Mouse (Mus musculus): Measurements from ENCODE around the gene Gm28374. TPM values are rescaled to one million over a fixed set of nuclear protein-coding genes. Genes with fewer than 3 reads are reported as not detected.

Gene Gm28374
- total and polyA plus RNA-seq, 2 experiments from 2014 or later: 1.1 TPM; not detected in 1

DNA sequence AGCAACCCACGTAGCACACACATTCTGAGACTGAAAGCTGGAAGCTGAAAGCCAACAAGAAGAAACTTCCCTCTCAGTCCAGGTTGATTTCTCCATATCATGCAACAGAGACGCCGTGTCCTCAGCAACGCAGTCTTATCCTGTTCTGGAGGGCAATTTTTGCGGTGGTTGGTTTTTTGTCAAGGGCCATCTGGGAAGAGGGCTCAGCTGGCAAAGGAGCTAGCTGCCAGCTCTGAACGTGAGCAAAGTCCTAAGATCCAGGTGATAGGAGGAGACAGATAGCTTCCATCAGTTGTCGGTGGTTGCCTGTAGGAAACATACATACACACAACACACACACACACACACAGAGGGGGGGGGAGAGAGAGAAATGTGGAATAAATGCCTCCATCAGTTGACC, 43.7 kb downstream of the Gm28374 start:
- no peaks in the 10 kb centered on the region for H3K9me3 ChIP-seq (ENCODE audit: low read length)
- H3K27ac ChIP-seq (ENCODE audit: low read depth, low read length): no peak overlapping the region
- ATAC-seq (ENCODE audit: low FRiP score) (no peak), DNase-seq (ENCODE audit: low spot score) (no peak)
- H3K4me3 ChIP-seq (ENCODE audit: low read depth, low read length): no peak overlapping the region
- no peak overlapping the region for H3K4me2 ChIP-seq (ENCODE audit: low read depth, low read length, poor library complexity, severe bottlenecking)
- no peak for TF ChIP-seq CTCF (IDR thresholded peaks at IDR 0.05)
- no peaks in the 10 kb centered on the region for H3K4me1 ChIP-seq (ENCODE audit: insufficient read depth, low read length)
- WGBS: 85% methylated on average over 7 of the region's 7 CpGs
- no peak overlapping the region for H3K9ac ChIP-seq (replicated peaks; ENCODE audit: low read length, poor library complexity, severe bottlenecking)
- H3K27me3 ChIP-seq (ENCODE audit: insufficient read depth, low read length): no peaks in the 10 kb centered on the region
- no peaks in the 10 kb centered on the region for H3K36me3 ChIP-seq (ENCODE audit: insufficient read depth, low read length)

DNA sequence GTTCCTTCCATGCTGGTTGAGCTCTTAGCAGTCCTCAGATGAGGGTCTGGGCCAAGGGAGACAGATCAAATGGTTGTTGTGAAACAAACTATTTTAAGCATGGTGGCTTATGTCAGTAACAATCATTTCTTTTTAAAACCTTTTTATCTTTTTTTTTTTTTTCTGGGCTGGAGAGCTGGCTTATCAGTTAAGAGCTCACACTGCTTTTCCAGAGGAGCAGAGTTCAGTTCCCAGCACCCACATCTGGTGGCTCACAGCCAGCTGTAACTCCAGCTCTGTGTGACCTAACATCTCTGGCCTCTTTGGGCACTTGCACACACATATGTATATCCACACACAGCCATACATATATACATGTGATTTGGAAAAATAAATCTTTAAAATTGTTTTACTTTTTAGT, 44.4 kb downstream of the Gm28374 start:
- Histone ChIP-seq H3K36me3 (ENCODE audit: insufficient read depth, low read length) (no peaks in the 10 kb centered on the region), H3K4me2 (ENCODE audit: low read depth, low read length, poor library complexity, severe bottlenecking) (no peak overlapping the region), H3K27me3 (ENCODE audit: insufficient read depth, low read length) (no peaks in the 10 kb centered on the region), H3K9ac (replicated peaks; ENCODE audit: low read length, poor library complexity, severe bottlenecking) (no peak overlapping the region), H3K4me1 (ENCODE audit: insufficient read depth, low read length) (no peaks in the 10 kb centered on the region), H3K4me3 (ENCODE audit: low read depth, low read length) (no peak overlapping the region), H3K27ac (ENCODE audit: low read depth, low read length) (no peak overlapping the region), H3K9me3 (ENCODE audit: low read length) (no peaks in the 10 kb centered on the region)
- ATAC-seq (ENCODE audit: low FRiP score) (no peak), DNase-seq (ENCODE audit: low spot score) (no peak)
- TF ChIP-seq CTCF (IDR thresholded peaks at IDR 0.05): no peak

DNA sequence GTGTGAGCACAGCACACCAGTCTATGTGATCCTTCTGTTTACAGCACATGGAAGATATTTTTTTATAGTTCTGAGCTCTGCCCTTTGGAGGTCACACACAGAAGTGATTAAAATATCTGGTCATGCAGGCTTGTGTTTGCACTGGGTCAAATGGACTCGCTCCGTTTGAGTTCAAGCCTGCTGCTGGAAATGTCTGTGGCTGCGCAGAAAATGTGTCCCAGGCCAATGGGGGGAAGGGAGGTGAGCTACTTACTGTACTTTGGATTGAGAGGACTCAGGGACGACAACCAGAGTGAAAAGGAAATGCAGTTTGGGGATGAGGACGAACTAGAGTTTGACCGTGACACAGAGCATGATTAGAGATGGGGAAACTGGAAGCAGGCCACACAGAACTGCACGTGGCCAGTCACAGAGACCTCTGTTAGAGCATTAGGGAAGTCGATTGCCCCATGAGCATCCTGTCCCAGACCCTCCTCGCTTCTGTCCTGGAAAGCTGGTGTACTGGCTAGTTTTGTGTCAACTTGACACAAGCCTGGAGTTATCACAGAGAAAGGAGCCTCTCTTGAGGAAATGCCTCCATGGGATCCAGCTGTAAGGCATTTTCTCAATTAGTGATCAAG, 46.0 kb downstream of the Gm28374 start:
- Histone ChIP-seq H3K27me3 (ENCODE audit: insufficient read depth, low read length) (no peaks in the 10 kb centered on the region), H3K4me2 (ENCODE audit: low read depth, low read length, poor library complexity, severe bottlenecking) (no peak overlapping the region), H3K36me3 (ENCODE audit: insufficient read depth, low read length) (no peaks in the 10 kb centered on the region), H3K4me3 (ENCODE audit: low read depth, low read length) (no peak overlapping the region), H3K27ac (ENCODE audit: low read depth, low read length) (no peak overlapping the region), H3K4me1 (ENCODE audit: insufficient read depth, low read length) (no peaks in the 10 kb centered on the region), H3K9me3 (ENCODE audit: low read length) (no peaks in the 10 kb centered on the region), H3K9ac (replicated peaks; ENCODE audit: low read length, poor library complexity, severe bottlenecking) (no peak overlapping the region)
- 82% methylated on average over 9 of the region's 9 CpGs for WGBS
- ATAC-seq (ENCODE audit: low FRiP score) (no peak), DNase-seq (ENCODE audit: low spot score) (no peak)
- TF ChIP-seq CTCF (IDR thresholded peaks at IDR 0.05): no peak

DNA sequence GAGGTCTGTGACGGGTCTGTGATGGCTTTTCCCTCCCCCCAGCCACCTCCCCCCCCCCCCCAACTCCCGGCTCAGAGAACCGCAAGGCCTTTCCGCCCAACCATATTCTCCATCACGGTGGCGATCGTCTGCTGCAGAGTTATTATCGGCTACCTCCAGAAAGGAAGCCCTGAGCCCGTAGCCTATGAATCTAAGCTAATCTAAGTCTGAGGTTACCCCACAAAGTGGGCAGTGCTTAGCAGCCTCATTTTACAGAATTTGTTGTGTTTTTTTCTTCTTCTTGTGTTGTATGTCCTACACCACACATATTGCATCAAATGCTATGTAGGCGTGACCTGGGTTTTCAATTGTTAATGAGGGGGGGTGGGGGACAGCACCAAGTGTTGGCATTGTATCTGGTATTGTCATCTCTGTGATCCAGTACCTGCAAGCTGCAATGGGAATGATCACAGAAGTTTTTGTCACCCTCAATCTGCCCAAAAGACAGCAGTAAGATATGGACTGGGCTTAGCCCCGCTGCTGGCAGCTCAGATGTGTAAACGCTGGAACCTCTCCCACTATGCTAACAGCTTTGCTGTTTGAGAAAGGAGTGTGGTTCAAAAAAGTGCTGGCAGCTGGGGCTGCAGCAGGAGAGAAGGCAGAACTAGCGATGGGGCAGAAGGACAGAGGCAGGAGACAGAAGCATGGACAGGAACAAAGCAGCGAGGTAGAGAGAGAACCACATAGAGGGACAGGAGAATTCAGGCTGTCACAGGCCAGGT, 51.4 kb downstream of the Gm28374 start:
- H3K4me2 ChIP-seq (ENCODE audit: low read depth, low read length, poor library complexity, severe bottlenecking): no peak overlapping the region
- no peak overlapping the region for H3K4me3 ChIP-seq (ENCODE audit: low read depth, low read length)
- no peak for ATAC-seq (ENCODE audit: low FRiP score)
- no peaks in the 10 kb centered on the region for H3K9me3 ChIP-seq (ENCODE audit: low read length)
- no peak for DNase-seq (ENCODE audit: low spot score)
- TF ChIP-seq CTCF (IDR thresholded peaks at IDR 0.05): no peak
- no peaks in the 10 kb centered on the region for H3K4me1 ChIP-seq (ENCODE audit: insufficient read depth, low read length)
- H3K27ac ChIP-seq (ENCODE audit: low read depth, low read length): no peak overlapping the region
- 72% methylated on average over 13 of the region's 14 CpGs for WGBS
- no peaks in the 10 kb centered on the region for H3K27me3 ChIP-seq (ENCODE audit: insufficient read depth, low read length)
- H3K9ac ChIP-seq (replicated peaks; ENCODE audit: low read length, poor library complexity, severe bottlenecking): no peak overlapping the region
- no peaks in the 10 kb centered on the region for H3K36me3 ChIP-seq (ENCODE audit: insufficient read depth, low read length)

DNA sequence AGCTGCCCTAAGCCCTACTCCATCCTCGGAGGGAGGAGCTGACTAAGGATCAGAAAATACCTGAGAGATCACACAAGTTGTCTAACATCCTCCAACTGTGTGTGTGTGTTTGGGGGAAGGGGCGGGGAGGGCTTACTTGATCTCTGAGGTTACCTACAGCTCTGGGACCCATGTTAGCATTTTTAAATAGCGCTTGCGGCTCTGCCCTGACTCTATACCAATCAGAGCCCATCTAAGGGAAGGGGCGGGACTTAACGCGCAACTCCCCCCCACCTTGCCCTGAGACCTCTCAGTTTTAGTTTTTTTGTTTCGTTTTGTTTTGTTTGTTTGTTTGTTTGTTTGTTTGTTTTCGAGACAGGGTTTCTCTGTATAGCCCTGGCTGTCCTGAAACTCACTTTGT, 52.6 kb downstream of the Gm28374 start:
- H3K4me2 ChIP-seq (ENCODE audit: low read depth, low read length, poor library complexity, severe bottlenecking): no peak overlapping the region

GRCm38 (mm10) chr19:6028991-6029390, 53.1 kb downstream of the Gm28374 start:
- no peak for DNase-seq (ENCODE audit: low spot score)
- Histone ChIP-seq H3K4me3 (ENCODE audit: low read depth, low read length) (no peak overlapping the region), H3K4me2 (ENCODE audit: low read depth, low read length, poor library complexity, severe bottlenecking) (no peak overlapping the region), H3K4me1 (ENCODE audit: insufficient read depth, low read length) (no peaks in the 10 kb centered on the region), H3K36me3 (ENCODE audit: insufficient read depth, low read length) (no peaks in the 10 kb centered on the region), H3K27me3 (ENCODE audit: insufficient read depth, low read length) (no peaks in the 10 kb centered on the region), H3K9ac (replicated peaks; ENCODE audit: low read length, poor library complexity, severe bottlenecking) (no peak overlapping the region), H3K27ac (ENCODE audit: low read depth, low read length) (no peak overlapping the region), H3K9me3 (ENCODE audit: low read length) (no peaks in the 10 kb centered on the region)
- 88% methylated on average over 6 of the region's 6 CpGs for WGBS
- ATAC-seq (ENCODE audit: low FRiP score): no peak
- no peak for TF ChIP-seq CTCF (IDR thresholded peaks at IDR 0.05)

More for the DNA sequence above, 52.6 kb downstream of the Gm28374 start:
- H3K4me3 ChIP-seq (ENCODE audit: low read depth, low read length): no peak overlapping the region
- H3K27ac ChIP-seq (ENCODE audit: low read depth, low read length): no peak overlapping the region
- DNase-seq (ENCODE audit: low spot score) (no peak), ATAC-seq (ENCODE audit: low FRiP score) (no peak)
- H3K9ac ChIP-seq (replicated peaks; ENCODE audit: low read length, poor library complexity, severe bottlenecking): no peak overlapping the region
- TF ChIP-seq CTCF (IDR thresholded peaks at IDR 0.05): no peak
- H3K9me3 ChIP-seq (ENCODE audit: low read length): no peaks in the 10 kb centered on the region
- no peaks in the 10 kb centered on the region for H3K36me3 ChIP-seq (ENCODE audit: insufficient read depth, low read length)
- no peaks in the 10 kb centered on the region for H3K27me3 ChIP-seq (ENCODE audit: insufficient read depth, low read length)
- 77% methylated on average over 9 of the region's 9 CpGs for WGBS
- no peaks in the 10 kb centered on the region for H3K4me1 ChIP-seq (ENCODE audit: insufficient read depth, low read length)

Small RNAs within 50 kb of the gene (microRNA-seq; reads per million reads assigned to microRNA genes)
- gene Mir6988 (ENCODE audit: borderline number of aligned reads): 3.4 reads per million, percentile 2 among the genes with 10 or more reads in this experiment

Other genes starting within 250 kb of the Gm28374 start
- 11.2 and 19.1 TPM in 2 replicates for gene Frmd8, start 207.0 kb downstream of the Gm28374 start, total RNA-seq (2014; rRNA removed)
- 11.2 and 11.7 TPM in 2 replicates for gene Frmd8, start 207.0 kb downstream of the Gm28374 start, polyA plus RNA-seq (2015; fragmentation: Nextera tagmentation; extraction: Ambion mirVana)
- gene Slc25a45, start 204.4 kb downstream of the Gm28374 start, total RNA-seq (2014; rRNA removed): 3.7 and 4.8 TPM in 2 replicates
- gene Slc25a45, start 204.4 kb downstream of the Gm28374 start, polyA plus RNA-seq (2015; fragmentation: Nextera tagmentation; extraction: Ambion mirVana): 2.1 and 2.7 TPM in 2 replicates
- 9.0 and 11.4 TPM in 2 replicates for gene Tigd3, start 188.1 kb downstream of the Gm28374 start, total RNA-seq (2014; rRNA removed)
- gene Tigd3, start 188.1 kb downstream of the Gm28374 start, polyA plus RNA-seq (2015; fragmentation: Nextera tagmentation; extraction: Ambion mirVana): 10.6 and 10.9 TPM in 2 replicates
- 52.9 and 84.7 TPM in 2 replicates for gene Dpf2, start 169.2 kb downstream of the Gm28374 start, total RNA-seq (2014; rRNA removed)
- 57.7 and 61.0 TPM in 2 replicates for gene Dpf2, start 169.2 kb downstream of the Gm28374 start, polyA plus RNA-seq (2015; fragmentation: Nextera tagmentation; extraction: Ambion mirVana)
- gene Cdc42ep2, start 157.4 kb downstream of the Gm28374 start, total RNA-seq (2014; rRNA removed): 20.6 and 28.4 TPM in 2 replicates
- 19.2 and 20.9 TPM in 2 replicates for gene Cdc42ep2, start 157.4 kb downstream of the Gm28374 start, polyA plus RNA-seq (2015; fragmentation: Nextera tagmentation; extraction: Ambion mirVana)
- 17.8 and 21.6 TPM in 2 replicates for gene Pola2, start 118.1 kb downstream of the Gm28374 start, total RNA-seq (2014; rRNA removed)
- 16.7 and 16.9 TPM in 2 replicates for gene Pola2, start 118.1 kb downstream of the Gm28374 start, polyA plus RNA-seq (2015; fragmentation: Nextera tagmentation; extraction: Ambion mirVana)
- gene Slc22a20, start 96.1 kb downstream of the Gm28374 start, total RNA-seq (2014; rRNA removed): not detected in 2 replicates
- gene Slc22a20, start 96.1 kb downstream of the Gm28374 start, polyA plus RNA-seq (2015; fragmentation: Nextera tagmentation; extraction: Ambion mirVana): not detected in 2 replicates
- 7.9 and 13.2 TPM in 2 replicates for gene Capn1, start 66.4 kb downstream of the Gm28374 start, total RNA-seq (2014; rRNA removed)
- 3.3 and 3.9 TPM in 2 replicates for gene Capn1, start 66.4 kb downstream of the Gm28374 start, polyA plus RNA-seq (2015; fragmentation: Nextera tagmentation; extraction: Ambion mirVana)
- gene Syvn1, start 35.7 kb downstream of the Gm28374 start, total RNA-seq (2014; rRNA removed): 27.8 and 36.3 TPM in 2 replicates
- 34.6 and 34.8 TPM in 2 replicates for gene Syvn1, start 35.7 kb downstream of the Gm28374 start, polyA plus RNA-seq (2015; fragmentation: Nextera tagmentation; extraction: Ambion mirVana)
- gene Mrpl49, start 24.5 kb downstream of the Gm28374 start, total RNA-seq (2014; rRNA removed): 34.7 and 37.3 TPM in 2 replicates
- gene Mrpl49, start 24.5 kb downstream of the Gm28374 start, polyA plus RNA-seq (2015; fragmentation: Nextera tagmentation; extraction: Ambion mirVana): 50.0 and 55.8 TPM in 2 replicates
- 494 and 628 TPM in 2 replicates for gene Fau, start 24.4 kb downstream of the Gm28374 start, total RNA-seq (2014; rRNA removed)
- gene Fau, start 24.4 kb downstream of the Gm28374 start, polyA plus RNA-seq (2015; fragmentation: Nextera tagmentation; extraction: Ambion mirVana): 587 and 625 TPM in 2 replicates
- 53.3 and 59.1 TPM in 2 replicates for gene Znhit2, start 21.1 kb downstream of the Gm28374 start, total RNA-seq (2014; rRNA removed)
- gene Znhit2, start 21.1 kb downstream of the Gm28374 start, polyA plus RNA-seq (2015; fragmentation: Nextera tagmentation; extraction: Ambion mirVana): 40.4 and 41.0 TPM in 2 replicates
- gene Tm7sf2, start 13.9 kb downstream of the Gm28374 start, total RNA-seq (2014; rRNA removed): 79.5 and 98.1 TPM in 2 replicates
- 50.2 and 51.6 TPM in 2 replicates for gene Tm7sf2, start 13.9 kb downstream of the Gm28374 start, polyA plus RNA-seq (2015; fragmentation: Nextera tagmentation; extraction: Ambion mirVana)
- gene Vps51, start 5.0 kb downstream of the Gm28374 start, total RNA-seq (2014; rRNA removed): 95.7 and 114 TPM in 2 replicates
- 92.4 and 101 TPM in 2 replicates for gene Vps51, start 5.0 kb downstream of the Gm28374 start, polyA plus RNA-seq (2015; fragmentation: Nextera tagmentation; extraction: Ambion mirVana)
- not detected in 2 replicates for gene Tmem262, start 2.2 kb downstream of the Gm28374 start, total RNA-seq (2014; rRNA removed)
- gene Tmem262, start 2.2 kb downstream of the Gm28374 start, polyA plus RNA-seq (2015; fragmentation: Nextera tagmentation; extraction: Ambion mirVana): not detected in 2 replicates
- 76.0 and 97.6 TPM in 2 replicates for gene Zfpl1, start 2.7 kb upstream of the Gm28374 start, total RNA-seq (2014; rRNA removed)
- 92.0 and 99.6 TPM in 2 replicates for gene Zfpl1, start 2.7 kb upstream of the Gm28374 start, polyA plus RNA-seq (2015; fragmentation: Nextera tagmentation; extraction: Ambion mirVana)
- 1.3 and 1.6 TPM in 2 replicates for gene Cdca5, start 2.7 kb upstream of the Gm28374 start, total RNA-seq (2014; rRNA removed)
- gene Cdca5, start 2.7 kb upstream of the Gm28374 start, polyA plus RNA-seq (2015; fragmentation: Nextera tagmentation; extraction: Ambion mirVana): 1.6 and 1.8 TPM in 2 replicates
- not detected in 2 replicates for gene AC131692.1, start 12.2 kb upstream of the Gm28374 start, total RNA-seq (2014; rRNA removed)
- not detected in 2 replicates for gene AC131692.1, start 12.2 kb upstream of the Gm28374 start, polyA plus RNA-seq (2015; fragmentation: Nextera tagmentation; extraction: Ambion mirVana)
- 0.42 and 1.0 TPM in 2 replicates for gene Naaladl1, start 23.5 kb upstream of the Gm28374 start, total RNA-seq (2014; rRNA removed)
- gene Naaladl1, start 23.5 kb upstream of the Gm28374 start, polyA plus RNA-seq (2015; fragmentation: Nextera tagmentation; extraction: Ambion mirVana): 0.41 and 0.53 TPM in 2 replicates
- gene Sac3d1, start 36.4 kb upstream of the Gm28374 start, total RNA-seq (2014; rRNA removed): 66.6 and 73.1 TPM in 2 replicates
- gene Sac3d1, start 36.4 kb upstream of the Gm28374 start, polyA plus RNA-seq (2015; fragmentation: Nextera tagmentation; extraction: Ambion mirVana): 52.6 and 53.1 TPM in 2 replicates
- 51.0 and 66.4 TPM in 2 replicates for gene Snx15, start 46.0 kb upstream of the Gm28374 start, total RNA-seq (2014; rRNA removed)
- 66.1 and 69.1 TPM in 2 replicates for gene Snx15, start 46.0 kb upstream of the Gm28374 start, polyA plus RNA-seq (2015; fragmentation: Nextera tagmentation; extraction: Ambion mirVana)
- not detected in 2 replicates for gene Batf2, start 58.7 kb upstream of the Gm28374 start, total RNA-seq (2014; rRNA removed)
- gene Batf2, start 58.7 kb upstream of the Gm28374 start, polyA plus RNA-seq (2015; fragmentation: Nextera tagmentation; extraction: Ambion mirVana): not detected in 2 replicates
- gene Arl2, start 59.3 kb upstream of the Gm28374 start, total RNA-seq (2014; rRNA removed): 83.4 and 123 TPM in 2 replicates
- 159 and 174 TPM in 2 replicates for gene Arl2, start 59.3 kb upstream of the Gm28374 start, polyA plus RNA-seq (2015; fragmentation: Nextera tagmentation; extraction: Ambion mirVana)
- gene Majin, start 102.1 kb upstream of the Gm28374 start, total RNA-seq (2014; rRNA removed): not detected in 2 replicates
- 0.16 and 0.18 TPM in 2 replicates for gene Majin, start 102.1 kb upstream of the Gm28374 start, polyA plus RNA-seq (2015; fragmentation: Nextera tagmentation; extraction: Ambion mirVana)
- not detected in 2 replicates for gene Gpha2, start 144.1 kb upstream of the Gm28374 start, total RNA-seq (2014; rRNA removed)
- 0.31 TPM in 1 of 2 replicates, not detected in the other for gene Gpha2, start 144.1 kb upstream of the Gm28374 start, polyA plus RNA-seq (2015; fragmentation: Nextera tagmentation; extraction: Ambion mirVana)
- gene Ppp2r5b, start 153.6 kb upstream of the Gm28374 start, total RNA-seq (2014; rRNA removed): 248 and 256 TPM in 2 replicates
- gene Ppp2r5b, start 153.6 kb upstream of the Gm28374 start, polyA plus RNA-seq (2015; fragmentation: Nextera tagmentation; extraction: Ambion mirVana): 177 and 189 TPM in 2 replicates
- 34.3 and 38.2 TPM in 2 replicates for gene Atg2a, start 159.4 kb upstream of the Gm28374 start, total RNA-seq (2014; rRNA removed)
- gene Atg2a, start 159.4 kb upstream of the Gm28374 start, polyA plus RNA-seq (2015; fragmentation: Nextera tagmentation; extraction: Ambion mirVana): 9.6 and 9.7 TPM in 2 replicates
- 117 and 139 TPM in 2 replicates for gene Ehd1, start 194.5 kb upstream of the Gm28374 start, total RNA-seq (2014; rRNA removed)
- 73.0 and 74.0 TPM in 2 replicates for gene Ehd1, start 194.5 kb upstream of the Gm28374 start, polyA plus RNA-seq (2015; fragmentation: Nextera tagmentation; extraction: Ambion mirVana)
- 4.8 and 5.4 TPM in 2 replicates for gene Cdc42bpg, start 224.2 kb upstream of the Gm28374 start, total RNA-seq (2014; rRNA removed)
- 0.20 and 0.67 TPM in 2 replicates for gene Cdc42bpg, start 224.2 kb upstream of the Gm28374 start, polyA plus RNA-seq (2015; fragmentation: Nextera tagmentation; extraction: Ambion mirVana)

Data from midbrain, postnatal 0 days (tissue).